9 mouse cellular contexts compared by ENCODE assay signal in the genomic region with DNA sequence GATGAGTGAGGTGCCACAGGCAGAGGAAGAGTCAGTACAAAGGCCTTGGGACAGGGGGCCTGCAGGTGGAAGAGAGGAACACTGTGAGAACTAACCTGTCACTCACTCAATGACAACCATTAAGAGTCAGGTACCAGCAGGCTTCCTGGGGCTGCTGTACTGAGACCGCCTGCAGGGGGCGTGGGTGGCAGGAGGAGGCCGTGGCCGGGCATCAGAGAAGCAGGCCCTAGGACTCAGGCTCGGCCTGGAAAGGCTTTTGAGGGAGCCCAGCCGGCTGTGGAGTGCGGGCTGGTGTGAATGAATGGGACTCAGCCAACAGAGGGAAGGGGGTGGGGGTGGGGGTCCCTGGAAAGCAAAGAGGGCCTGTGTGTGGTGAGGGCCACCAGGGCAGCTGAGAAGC.
DNase-seq lines count a peak whose midpoint lies in the region; ATAC-seq and TF ChIP-seq lines count a peak whose summit lies in the region.
"Had no signal": no experiment of that assay in that cellular context is flagged by ENCODE, and none has a peak within 500 bp of the region (broad histone marks: within the 10 kb centered on the region; RNA-seq: fewer than 3 reads in every experiment).

No protein-coding gene starts in this region.

- WGBS in forebrain, embryonic 14.5 days, result 3% methylated on average over 7 of the region's 7 CpGs
- WGBS in lung, adult 2 months, result 31% methylated on average over 7 of the region's 7 CpGs
- WGBS in neural tube, embryonic 15.5 days, result 10% methylated on average over 7 of the region's 7 CpGs

- no peaks in the 10 kb centered on the region for H3K36me3 ChIP-seq in forebrain, embryonic 14.5 days (ENCODE audit: control insufficient read depth, insufficient read depth, low read length)
- no peaks in the 10 kb centered on the region for H3K36me3 ChIP-seq in neural tube, embryonic 15.5 days
- H3K36me3 ChIP-seq: embryonic facial prominence, embryonic 12.5 days; limb, embryonic 12.5 days had no signal

- H3K27me3 ChIP-seq in forebrain, embryonic 14.5 days (replicated peaks; ENCODE audit: control insufficient read depth, insufficient read depth, low read length), result no peaks in the 10 kb centered on the region
- H3K27me3 ChIP-seq in neural tube, embryonic 15.5 days (replicated peaks), result no peaks in the 10 kb centered on the region

- peak; percentile 33 for ATAC-seq in forebrain, embryonic 14.5 days
- no peak for ATAC-seq in neural tube, embryonic 15.5 days (ENCODE audit: low FRiP score)

- DNase-seq in layer of hippocampus, postnatal 10 days (ENCODE audit: low spot score in 2 of 2), result peak; percentile 67 to 72
- no peak for DNase-seq in layer of hippocampus, adult 9-10 months (ENCODE audit: low spot score)
- DNase-seq in adrenal gland, postnatal 36 days, result peak; percentile 37 to 63
- peak; percentile 67 for DNase-seq in forebrain, embryonic 14.5 days (ENCODE audit: low spot score)
- peak; percentile 47 for DNase-seq in lung, adult 2 months
- no peak for DNase-seq in frontal cortex, postnatal 36 days (ENCODE audit: low spot score in 2 of 2)

- H3K4me1 ChIP-seq in forebrain, embryonic 14.5 days (ENCODE audit: control insufficient read depth, insufficient read depth, low read length), result peaks cover 41% of the 10 kb centered on the region
- peaks cover 19% of the 10 kb centered on the region for H3K4me1 ChIP-seq in lung, adult 2 months (ENCODE audit: control insufficient read depth, insufficient read depth, low read length)
- H3K4me1 ChIP-seq in neural tube, embryonic 15.5 days, result peaks cover 49% of the 10 kb centered on the region

- 0 out of 2 replicates have a peak, but pooled peaks have one; percentile 12 for TF ChIP-seq CTCF in lung, adult 2 months (IDR thresholded peaks at IDR 0.05; ENCODE audit: insufficient read depth, low read length)

- no peak for TF ChIP-seq POLR2A in lung, adult 2 months (IDR thresholded peaks at IDR 0.05; ENCODE audit: borderline replicate concordance, extremely low read depth, low read depth, low read length)

- no peak overlapping the region for H3K9ac ChIP-seq in forebrain, embryonic 14.5 days (ENCODE audit: low read length)
- H3K9ac ChIP-seq in neural tube, embryonic 15.5 days (replicated peaks), result no peak overlapping the region
- H3K9ac ChIP-seq: embryonic facial prominence, embryonic 12.5 days; limb, embryonic 12.5 days had no signal

- no peak overlapping the region for H3K4me2 ChIP-seq in forebrain, embryonic 14.5 days (ENCODE audit: low read length)
- no peak overlapping the region for H3K4me2 ChIP-seq in neural tube, embryonic 15.5 days
- H3K4me2 ChIP-seq: embryonic facial prominence, embryonic 12.5 days; limb, embryonic 12.5 days had no signal

- peak overlapping the region; percentile 71; the same call in 1 of the 2 replicates for H3K27ac ChIP-seq in forebrain, embryonic 14.5 days (ENCODE audit: low read depth, low read length)
- 0 out of 2 replicates have a peak overlapping the region, but pooled peaks have one; percentile 60 for H3K27ac ChIP-seq in neural tube, embryonic 15.5 days (replicated peaks)
- H3K27ac ChIP-seq: limb, embryonic 12.5 days had no signal

- H3K9me3 ChIP-seq in forebrain, embryonic 14.5 days (replicated peaks; ENCODE audit: control insufficient read depth, low read length), result no peaks in the 10 kb centered on the region
- no peaks in the 10 kb centered on the region for H3K9me3 ChIP-seq in neural tube, embryonic 15.5 days (replicated peaks)
- H3K9me3 ChIP-seq: embryonic facial prominence, embryonic 12.5 days; limb, embryonic 12.5 days had no signal

- no peak overlapping the region for H3K4me3 ChIP-seq in forebrain, embryonic 14.5 days (ENCODE audit: low read depth, low read length)
- no peak overlapping the region for H3K4me3 ChIP-seq in lung, adult 2 months (replicated peaks; ENCODE audit: extremely low read depth, low read depth, low read length)
- H3K4me3 ChIP-seq in neural tube, embryonic 15.5 days (replicated peaks), result no peak overlapping the region
- H3K4me3 ChIP-seq: embryonic facial prominence, embryonic 12.5 days; limb, embryonic 12.5 days had no signal

Comparison
In these comparisons a context has a peak if more than half of its experiments do, and no peak if none do; other contexts are left out.
1. DNase-seq: peak in layer of hippocampus, postnatal 10 days (2 of 2), adrenal gland, postnatal 36 days (2 of 2), forebrain, embryonic 14.5 days (single experiment) and lung, adult 2 months (single experiment); none in layer of hippocampus, adult 9-10 months (single experiment) and frontal cortex, postnatal 36 days (0 of 2).